Mouse (Mus musculus): ENCODE results near the gene Lhx4. TPM values are rescaled to one million over a fixed set of nuclear protein-coding genes. Genes with fewer than 3 reads are reported as not detected.

The Lhx4 gene
- polyA plus RNA-seq (2014; fragmentation: Illumina TruSeq; extraction: RNeasy Lipid Tissue Mini Kit (QIAGEN cat#74804)) = not detected

GRCm38 (mm10) chr1:155751484-155752255, at the start of gene Lhx4:
Gene Lhx4, minus strand, starts transcription at chr1:155751684.

Other genes with a start within 250 kb of the Lhx4 start
- gene Acbd6, start 193.6 kb downstream of the Lhx4 start, polyA plus RNA-seq (2014; fragmentation: Illumina TruSeq; extraction: RNeasy Lipid Tissue Mini Kit (QIAGEN cat#74804)) = 85.6 TPM
- 3.0 TPM for gene Qsox1, start 61.2 kb upstream of the Lhx4 start, polyA plus RNA-seq (2014; fragmentation: Illumina TruSeq; extraction: RNeasy Lipid Tissue Mini Kit (QIAGEN cat#74804))
- gene Cep350, start 221.6 kb upstream of the Lhx4 start, polyA plus RNA-seq (2014; fragmentation: Illumina TruSeq; extraction: RNeasy Lipid Tissue Mini Kit (QIAGEN cat#74804)) = 48.4 TPM

All from ovary, adult 10 weeks (tissue).